Mouse (Mus musculus): ENCODE measurements around the gene Ceacam20.

DNA sequence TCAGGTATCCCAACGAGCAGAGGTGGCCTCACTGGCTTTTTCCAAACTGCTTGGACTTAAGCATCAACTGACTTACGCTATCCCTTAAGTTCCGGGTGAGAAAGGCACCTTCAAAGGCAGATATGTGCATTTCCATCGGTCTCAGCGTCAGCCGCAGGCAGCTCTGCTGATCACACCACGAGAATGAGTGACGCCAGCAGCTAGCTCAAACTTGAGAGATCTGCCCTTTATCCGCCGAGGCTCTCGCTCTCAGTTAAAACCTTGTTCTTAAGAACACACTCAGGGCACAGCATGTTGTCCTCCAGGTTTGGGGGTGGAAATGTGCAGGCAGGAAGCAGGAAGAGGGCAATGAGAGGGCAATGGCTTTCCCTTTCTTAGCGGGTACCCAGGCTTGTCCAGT is 16.3 kb upstream of the Ceacam20 start:
- TF ChIP-seq POLR2A (IDR thresholded peaks at IDR 0.05; ENCODE audit: low read depth, low read length) = no peak
- TF ChIP-seq CTCF (IDR thresholded peaks at IDR 0.05; ENCODE audit: extremely low read depth, insufficient read depth, insufficient read length, insufficient replicate concordance) = no peak
